Mouse (Mus musculus) G1E (cell line): ENCODE results near the gene Kcnj6. TPM values are rescaled to one million over a fixed set of nuclear protein-coding genes. Genes with fewer than 3 reads are reported as not detected.

Experiments used
- ATAC-seq: 2 replicates; pipeline ENCODE4 v1.8.0; 2016; ENCODE audit warnings: mild to moderate bottlenecking; ENCODE audit not compliant: insufficient number of reproducible peaks, poor library complexity, low FRiP score, severe bottlenecking; ENCODE audit errors: extremely low read depth
- DNase-seq: peaks from one replicate; pipeline ENCODE4 v3.0.0; 2012; ENCODE audit warnings: low spot score
- H3K27me3 ChIP-seq: 2 replicates; pipeline ENCODE4 v1.6.1; 2012; ENCODE audit warnings: mild to moderate bottlenecking, low read length, inconsistent platforms; ENCODE audit not compliant: insufficient read depth
- H3K36me3 ChIP-seq: replicated peaks from 2 replicates; pipeline ENCODE3; 2012; ENCODE audit warnings: mild to moderate bottlenecking, inconsistent platforms
- H3K4me1 ChIP-seq: 2 replicates; pipeline ENCODE4 v1.6.1; 2012; ENCODE audit warnings: low read depth, low read length, inconsistent platforms, mixed read lengths; ENCODE audit not compliant: insufficient read depth
- H3K4me3 ChIP-seq: 2 replicates; pipeline ENCODE4 v1.5.1; 2012; ENCODE audit warnings: low read depth, mild to moderate bottlenecking, inconsistent platforms, low read length, moderate library complexity, mixed read lengths
- H3K9me3 ChIP-seq: replicated peaks from 2 replicates; pipeline ENCODE4 v1.6.1; 2012; ENCODE audit warnings: inconsistent platforms
- CTCF ChIP-seq: IDR thresholded peaks from 2 replicates; pipeline ENCODE4 v1.5.1; 2012; ENCODE audit warnings: low read depth, low read length, inconsistent platforms, mixed read lengths
- GATA1 ChIP-seq: IDR thresholded peaks from 2 replicates; pipeline ENCODE4 v1.6.1; 2012; ENCODE audit warnings: borderline replicate concordance, low read length, inconsistent platforms, mixed read lengths
- GATA2 ChIP-seq: IDR thresholded peaks from 2 replicates; pipeline ENCODE4 v1.6.1; 2012; ENCODE audit warnings: low read depth, low read length, inconsistent platforms, borderline replicate concordance
- POLR2AphosphoS5 ChIP-seq: IDR thresholded peaks from 2 replicates; pipeline ENCODE4 v1.6.1; 2012; ENCODE audit warnings: low read depth, low read length, inconsistent platforms; ENCODE audit not compliant: insufficient replicate concordance
- TAL1 ChIP-seq: conservative IDR thresholded peaks from 2 replicates; pipeline ENCODE4 v1.6.1; 2012; ENCODE audit warnings: low read depth, low read length, inconsistent platforms, mixed read lengths
- polyA plus RNA-seq: library from polyadenylated mRNA; stranded (reverse); fragments of >175 nt; gene quantifications from 2 replicates; pipeline ENCODE4 v1.2.3, GENCODE M21; 2012
- total RNA-seq, 2 experiments: library from RNA; stranded (forward) in 1 of 2; stranded (reverse) in 1 of 2; fragments of 200-1000 nt in 1 of 2; fragments of >200 nt in 1 of 2; fragmentation: Nextera tagmentation in 1 of 2; gene quantifications; 2 replicates each; pipeline ENCODE4 v1.2.3; 2014 to 2017

Gene Kcnj6
- total and polyA plus RNA-seq, 3 experiments: 0.22 TPM; not detected in 2

- TF ChIP-seq POLR2AphosphoS5 (no peak), GATA1 (no peak), GATA2 (no peak), CTCF (no peak), TAL1 (no peak)
- no peak overlapping the region for H3K4me3 ChIP-seq
- no peaks in the 10 kb centered on the region for H3K9me3 ChIP-seq
- peaks cover 12% of the 10 kb centered on the region for H3K27me3 ChIP-seq
- H3K4me1 ChIP-seq: no peaks in the 10 kb centered on the region
- no peak for ATAC-seq
- H3K36me3 ChIP-seq: no peaks in the 10 kb centered on the region
- DNase-seq: no peak
Measured at GRCm38 (mm10) chr16:94735472-94735871, 262.0 kb downstream of the Kcnj6 start.

GRCm38 (mm10) chr16:94731027-94731426, 266.5 kb downstream of the Kcnj6 start:
- no peaks in the 10 kb centered on the region for H3K36me3 ChIP-seq

GRCm38 (mm10) chr16:94729236-94729635, 268.3 kb downstream of the Kcnj6 start:
- ATAC-seq (no peak), DNase-seq (no peak)
- Histone ChIP-seq H3K4me1 (no peaks in the 10 kb centered on the region), H3K27me3 (peaks cover 7% of the 10 kb centered on the region; the same call in 1 of the 2 replicates), H3K9me3 (peaks cover 6% of the 10 kb centered on the region), H3K4me3 (no peak overlapping the region), H3K36me3 (no peaks in the 10 kb centered on the region)
- TF ChIP-seq GATA2 (no peak), TAL1 (no peak), CTCF (no peak)

More at GRCm38 (mm10) chr16:94731027-94731426, 266.5 kb downstream of the Kcnj6 start:
- Histone ChIP-seq H3K27me3 (no peaks in the 10 kb centered on the region; the same call in 1 of the 2 replicates), H3K4me1 (no peaks in the 10 kb centered on the region), H3K9me3 (peaks cover 6% of the 10 kb centered on the region), H3K4me3 (no peak overlapping the region)
- no peak for ATAC-seq
- no peak for DNase-seq
- no peak for TF ChIP-seq GATA1
- no peak for TF ChIP-seq GATA2
- no peak for TF ChIP-seq TAL1
- no peak for TF ChIP-seq CTCF
- TF ChIP-seq POLR2AphosphoS5: no peak

GRCm38 (mm10) chr16:94724747-94725211, 272.7 kb downstream of the Kcnj6 start:
- Histone ChIP-seq H3K4me3 (no peak overlapping the region), H3K27me3 (peaks cover 11% of the 10 kb centered on the region; the same call in 1 of the 2 replicates), H3K4me1 (no peaks in the 10 kb centered on the region), H3K36me3 (no peaks in the 10 kb centered on the region), H3K9me3 (peaks cover 6% of the 10 kb centered on the region)
- TF ChIP-seq TAL1: no peak
- no peak for TF ChIP-seq POLR2AphosphoS5
- TF ChIP-seq GATA1: no peak
- no peak for TF ChIP-seq GATA2
- no peak for TF ChIP-seq CTCF
- no peak for DNase-seq
- no peak for ATAC-seq

- Histone ChIP-seq H3K27me3 (peaks cover 11% of the 10 kb centered on the region; the same call in 1 of the 2 replicates), H3K9me3 (peaks cover 3% of the 10 kb centered on the region), H3K36me3 (no peaks in the 10 kb centered on the region), H3K4me1 (no peaks in the 10 kb centered on the region), H3K4me3 (no peak overlapping the region)
- ATAC-seq (no peak), DNase-seq (no peak)
- TF ChIP-seq CTCF: no peak
- TF ChIP-seq POLR2AphosphoS5: no peak
- no peak for TF ChIP-seq TAL1
- no peak for TF ChIP-seq GATA2
- no peak for TF ChIP-seq GATA1
Measured at GRCm38 (mm10) chr16:94724061-94724596, 273.4 kb downstream of the Kcnj6 start.

GRCm38 (mm10) chr16:94722936-94723335, 274.6 kb downstream of the Kcnj6 start:
- peaks cover 11% of the 10 kb centered on the region; the same call in 1 of the 2 replicates for H3K27me3 ChIP-seq
- no peaks in the 10 kb centered on the region for H3K9me3 ChIP-seq
- H3K4me1 ChIP-seq: no peaks in the 10 kb centered on the region
- no peaks in the 10 kb centered on the region for H3K36me3 ChIP-seq
- ATAC-seq (no peak), DNase-seq (no peak)
- no peak overlapping the region for H3K4me3 ChIP-seq
- TF ChIP-seq GATA1: no peak
- TF ChIP-seq TAL1: no peak
- no peak for TF ChIP-seq POLR2AphosphoS5
- no peak for TF ChIP-seq CTCF
- no peak for TF ChIP-seq GATA2
